Mouse (Mus musculus) adipocyte (in vitro differentiated cells): Measurements from ENCODE around the gene AF366264.
A peak's percentile ranks its signal among the peaks of the same experiment; 100 is the strongest.
"Not testable (repeated sequence)": the region's sequence is repeated elsewhere in the genome, so short reads cannot be mapped to it uniquely, and the experiment has no call there.

Source experiments
- DNase-seq: peaks from one replicate; pipeline ENCODE4 v3.0.0-alpha.2; 2016; ENCODE audit warnings: low spot score

AF366264 gene

DNA sequence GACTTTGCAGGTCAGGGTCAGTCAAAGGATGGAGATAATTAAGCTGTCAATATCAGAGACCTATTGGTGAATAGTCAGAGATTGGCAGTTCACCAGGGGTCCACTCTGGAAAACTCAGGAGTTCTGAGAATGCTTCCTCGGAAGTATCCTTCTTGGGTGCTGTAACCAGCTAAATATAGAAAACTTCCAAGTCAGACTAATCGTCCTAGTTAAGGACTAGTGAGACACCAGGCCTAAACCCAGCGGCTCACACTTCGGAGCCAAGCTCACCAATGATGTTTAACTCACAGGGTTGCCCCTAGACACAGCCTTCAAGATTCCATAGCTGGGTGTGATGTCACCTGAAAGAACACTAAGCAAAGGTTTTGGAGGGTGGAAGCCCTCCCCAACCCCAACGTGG is at the start of gene AF366264:
Gene AF366264, minus strand, starts transcription at position 101 of the 400 bp plus-strand sequence.
- not testable (repeated sequence) for DNase-seq

DNA sequence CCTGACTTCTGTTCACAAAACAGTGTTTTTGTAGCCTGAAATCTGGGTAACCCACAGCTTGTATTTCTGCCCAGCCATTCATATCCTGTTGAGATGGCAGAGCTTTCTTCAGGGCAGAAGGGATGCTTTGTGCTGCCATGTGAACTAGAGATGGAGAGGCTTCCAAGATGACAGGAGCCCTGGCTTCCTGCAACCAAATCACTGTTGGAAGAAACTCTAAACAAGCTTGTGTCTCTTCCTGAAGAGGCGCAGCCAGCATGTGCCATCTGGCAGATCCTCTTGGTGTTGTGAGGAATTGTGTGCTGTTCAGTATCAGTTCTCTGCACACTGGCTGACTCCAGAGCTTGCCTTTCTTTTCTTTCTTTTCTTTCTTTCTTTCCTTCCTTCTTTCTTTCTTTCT is 5.1 kb upstream of the AF366264 start:
- DNase-seq = not testable (repeated sequence)

DNA sequence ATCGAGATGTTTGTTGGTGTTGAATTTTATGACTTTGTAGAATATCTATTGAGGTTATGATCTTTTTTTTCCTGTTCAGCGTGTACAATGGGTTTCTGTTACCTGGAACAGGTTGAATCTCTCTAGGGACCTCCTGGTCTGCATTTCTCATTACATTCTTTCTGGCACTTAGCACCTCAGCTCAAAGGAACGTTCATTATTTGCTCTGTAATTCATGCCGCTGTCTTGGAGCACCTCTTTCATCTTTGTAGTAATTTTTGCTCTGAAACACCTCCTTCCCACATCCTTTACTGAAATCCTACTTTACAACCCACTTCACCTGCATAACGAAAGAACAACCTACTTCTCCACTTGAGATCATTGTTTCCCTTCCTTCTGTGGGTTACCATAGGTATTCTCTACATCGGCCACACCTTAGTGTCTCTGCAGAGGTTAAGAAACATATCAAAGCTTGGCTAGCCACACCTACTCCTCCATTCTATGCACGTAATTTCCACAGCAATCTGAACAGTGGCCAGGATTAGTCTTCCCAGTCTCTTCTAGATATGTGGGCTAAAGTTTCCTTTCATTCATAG is 9.5 kb downstream of the AF366264 start:
- no peak for DNase-seq

DNA sequence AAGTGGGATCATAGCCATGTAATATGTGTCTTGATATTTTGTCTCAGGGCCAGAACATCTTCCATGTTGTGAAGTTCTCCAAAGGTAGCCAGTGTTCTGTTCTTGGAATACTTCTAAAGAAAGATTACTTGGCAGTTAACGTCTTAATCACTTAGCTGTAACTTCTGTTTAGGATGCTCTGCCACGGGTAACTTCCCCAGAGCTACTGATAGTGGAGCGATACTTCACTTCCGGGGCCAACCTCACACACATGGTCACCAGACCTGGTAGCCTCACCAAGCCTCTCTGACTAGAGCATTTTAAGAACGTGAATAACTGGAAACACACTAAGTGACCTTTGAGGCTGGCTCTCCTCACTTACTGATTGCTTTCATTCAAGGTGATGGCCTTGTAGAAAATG is 38.6 kb downstream of the AF366264 start:
- DNase-seq = no peak

DNA sequence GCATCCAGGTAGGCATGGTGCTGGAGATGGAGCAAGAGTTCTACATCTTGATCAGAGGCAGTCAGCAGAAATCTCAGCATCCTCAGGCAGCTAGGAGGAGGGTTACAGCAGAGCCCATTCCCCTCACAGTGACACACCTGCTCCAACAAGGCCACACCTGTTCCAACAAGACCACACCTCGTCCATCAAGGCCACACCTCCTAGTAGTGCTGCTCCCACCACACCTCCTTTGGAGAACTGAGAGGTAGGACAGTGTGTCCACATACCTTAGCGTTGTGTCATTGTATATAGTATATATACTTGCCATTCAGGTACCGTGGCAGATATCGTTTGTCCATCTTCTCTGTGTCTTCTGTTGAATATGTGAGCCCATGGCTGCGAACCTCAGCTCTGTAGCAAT is 40.5 kb downstream of the AF366264 start:
- no peak for DNase-seq

DNA sequence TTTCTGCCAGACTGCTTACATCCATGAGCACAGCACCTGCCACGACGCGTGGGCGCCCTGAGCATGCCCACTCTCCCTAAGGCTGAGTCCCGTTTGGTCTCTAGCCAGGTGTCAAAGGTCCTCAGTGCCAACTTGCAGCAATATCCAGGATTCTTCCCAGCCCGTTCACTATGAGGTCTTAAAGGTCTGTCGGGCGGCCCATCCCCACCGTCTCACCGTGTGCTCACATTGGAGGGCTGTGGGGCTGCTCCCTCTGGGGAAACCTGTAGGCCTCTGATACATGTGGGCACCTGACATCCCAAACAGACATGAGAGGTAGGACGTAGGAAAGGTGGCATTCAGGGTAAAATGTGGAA is 44.5 kb downstream of the AF366264 start:
- DNase-seq = no peak

DNA sequence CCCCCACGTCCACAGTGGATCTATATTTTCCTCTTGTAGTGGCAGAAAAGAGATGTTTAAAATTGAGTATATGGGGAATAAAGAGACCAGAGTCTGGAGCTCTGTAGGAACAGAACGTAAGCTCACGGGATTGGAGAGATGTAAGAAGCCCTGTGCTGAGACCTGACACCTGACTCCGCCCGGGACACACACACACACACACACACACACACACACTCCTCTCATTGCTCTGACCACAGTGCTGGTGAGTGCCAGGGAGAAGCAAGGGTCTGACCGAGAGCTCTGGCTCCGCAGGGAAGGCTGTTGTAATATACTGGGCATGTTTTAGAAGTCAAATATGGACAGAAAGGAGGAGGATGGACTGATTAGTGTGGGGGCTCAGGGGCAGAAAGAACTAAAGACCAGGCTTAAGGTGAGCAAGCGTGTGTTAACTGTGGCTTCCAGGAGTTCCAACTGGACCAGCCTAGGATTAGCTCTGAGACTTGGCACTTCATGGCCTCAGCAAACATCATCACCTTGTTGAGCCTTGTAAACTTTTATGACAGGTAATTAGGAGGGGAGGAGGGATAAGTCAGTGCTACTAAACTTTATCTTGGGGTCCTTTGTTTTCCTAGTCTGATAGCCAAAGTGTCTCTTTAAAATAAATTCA is 45.0 kb downstream of the AF366264 start:
- no peak for DNase-seq

DNA sequence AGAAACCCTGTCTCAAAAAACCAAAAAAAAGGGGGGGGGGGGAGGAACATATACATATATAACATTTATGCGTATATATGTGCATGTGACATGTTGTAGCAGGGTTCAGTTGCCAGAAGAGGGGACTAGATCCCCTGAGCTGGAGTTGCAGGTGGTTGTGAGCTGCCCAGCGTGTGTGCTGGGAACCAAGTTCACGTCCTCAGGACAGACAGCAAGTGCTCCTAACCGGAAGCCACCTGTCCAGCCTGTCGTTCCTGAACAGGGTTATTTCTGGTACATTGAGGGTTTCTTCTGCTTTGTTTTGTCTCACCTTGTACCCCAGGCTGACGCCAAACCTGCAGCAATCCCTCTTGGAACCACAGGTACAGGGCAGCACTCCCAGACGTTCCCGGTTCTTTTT is 48.6 kb downstream of the AF366264 start:
- no peak for DNase-seq

DNA sequence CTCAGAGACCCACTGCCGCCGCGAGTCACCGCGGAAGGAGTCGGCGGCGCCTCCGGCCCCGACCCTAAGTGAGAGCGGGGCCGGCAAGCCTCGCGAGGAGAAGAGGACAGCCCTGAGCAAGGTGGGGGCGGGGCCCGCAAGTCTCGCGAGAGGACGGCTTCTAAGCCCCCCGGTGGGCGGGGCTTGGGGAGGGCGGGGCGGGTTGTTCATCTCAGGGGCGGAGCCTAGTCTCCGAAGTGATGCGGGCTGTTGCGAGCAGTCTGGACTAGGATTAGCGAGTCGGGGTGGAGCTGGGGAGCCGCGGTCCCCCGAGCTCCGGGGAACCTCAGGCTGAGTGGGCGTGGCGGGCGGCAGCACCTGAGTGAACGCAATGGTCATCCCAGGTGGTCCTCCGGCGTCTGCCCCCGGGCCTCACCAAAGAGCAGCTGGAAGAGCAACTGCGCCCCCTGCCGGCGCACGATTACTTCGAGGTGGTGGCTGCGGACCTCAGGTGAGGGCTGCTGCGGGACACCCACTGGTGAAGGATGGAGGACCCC is 52.4 kb downstream of the AF366264 start:
- peak; percentile 98 for DNase-seq

DNA sequence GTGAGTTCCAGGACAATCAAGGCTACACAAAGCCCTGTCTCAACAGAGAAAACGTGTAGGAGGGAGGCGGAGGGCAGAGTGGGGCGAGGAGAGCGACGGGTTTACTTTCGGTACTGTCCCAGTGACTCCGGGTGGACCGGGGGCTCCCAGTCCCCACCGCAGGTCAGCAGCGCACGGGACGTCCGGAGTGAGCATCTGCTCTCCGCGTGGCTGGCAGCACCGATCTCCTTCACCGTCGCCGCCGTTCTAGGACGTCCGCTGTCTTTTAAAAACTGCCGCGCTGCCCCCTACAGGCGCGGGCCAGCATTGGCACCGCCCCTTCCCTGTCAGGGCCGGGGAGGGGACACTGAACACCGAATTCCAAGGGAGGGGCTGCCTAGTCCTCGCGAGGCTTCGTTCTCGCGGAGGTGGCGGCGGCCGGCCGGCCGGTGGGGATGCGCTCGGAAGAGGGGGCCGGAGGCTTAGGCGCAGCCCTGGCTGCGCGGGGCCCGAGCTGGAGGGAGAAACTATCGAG is 52.9 kb downstream of the AF366264 start, which contains the start of gene Upf3a:
Gene Upf3a, plus strand, starts transcription at position 366 of the 514 bp plus-strand sequence.
- DNase-seq = peak; percentile 95
